Mouse (Mus musculus): ENCODE data around the gene Vangl1.

- no peak for TF ChIP-seq CTCF (IDR thresholded peaks at IDR 0.05; ENCODE audit: control insufficient read depth, insufficient read depth, low read length)
- no peak for TF ChIP-seq POLR2A (IDR thresholded peaks at IDR 0.05; ENCODE audit: borderline replicate concordance, control insufficient read depth, low read depth, low read length)
These were observed 83.5 kb downstream of the Vangl1 start for GRCm38 (mm10) chr3:102120947-102121346.

Measured in bone marrow, adult 2 months (tissue).